Comparison of ENCODE assay signal across 10 mouse cellular contexts in the genomic region with DNA sequence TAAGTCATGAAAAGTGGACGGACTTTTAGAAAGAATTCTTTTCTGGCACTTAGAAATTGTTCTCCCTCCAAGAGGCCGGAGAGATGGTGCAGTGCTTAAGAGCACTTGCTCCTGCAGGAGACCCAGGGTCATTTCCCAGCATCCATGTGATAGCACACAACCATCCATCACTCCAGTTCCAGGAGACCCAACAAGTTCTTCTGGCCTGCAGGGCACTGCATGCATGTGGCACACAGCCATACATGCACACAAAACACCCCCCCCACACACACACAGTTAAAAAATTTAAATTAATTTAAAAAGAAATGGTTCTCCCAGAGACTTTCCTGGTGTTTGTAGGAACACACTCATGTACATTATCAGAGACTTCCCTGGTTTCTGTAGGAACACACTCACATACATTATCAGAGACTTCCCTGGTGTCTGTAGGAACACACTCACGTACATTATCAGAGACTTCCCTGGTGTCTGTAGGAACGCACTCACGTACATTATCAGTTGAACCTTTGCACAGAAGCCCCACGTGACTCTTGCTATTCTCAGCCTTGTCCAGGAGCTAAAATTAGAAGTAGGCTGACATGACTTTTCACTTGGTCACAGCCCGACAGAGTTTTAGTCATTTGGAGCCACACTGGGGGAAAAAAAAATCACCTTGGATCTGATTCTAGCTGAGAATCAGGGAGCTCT. TPM values are rescaled to one million over a fixed set of nuclear protein-coding genes. Genes with fewer than 3 reads are reported as not detected.
DNase-seq lines count a peak whose midpoint lies in the region; ATAC-seq and TF ChIP-seq lines count a peak whose summit lies in the region.
"Had no signal": no experiment of that assay in that cellular context is flagged by ENCODE, and none has a peak within 500 bp of the region (broad histone marks: within the 10 kb centered on the region; RNA-seq: fewer than 3 reads in every experiment).

A gene (plus strand): TSS at position 566 of the 687 bp plus-strand sequence.

- H3K36me3 ChIP-seq in C2C12 (ENCODE audit: control insufficient read depth, insufficient read depth): no peaks in the 10 kb centered on the region
- H3K36me3 ChIP-seq in liver, adult 2 months (ENCODE audit: control insufficient read depth, insufficient read depth, low read length): no peaks in the 10 kb centered on the region
- H3K36me3 ChIP-seq in midbrain, embryonic 15.5 days (replicated peaks): no peaks in the 10 kb centered on the region
- H3K36me3 ChIP-seq: forebrain, embryonic 10.5 days; neural tube, embryonic 15.5 days had no signal

- peak; percentile 52 to 73 for DNase-seq in heart, adult 18-20 months
- DNase-seq in liver, adult 2 months (ENCODE audit: extremely low read depth, low read depth, low spot score): peak; percentile 86
- no peak for DNase-seq in neural tube, embryonic 10.5 days (ENCODE audit: extremely low spot score, low spot score)
- DNase-seq in layer of hippocampus, adult 18-20 months (ENCODE audit: low spot score in 2 of 2): no peak
- no peak for DNase-seq in kidney, postnatal 25 days

- H3K4me1 ChIP-seq in brown adipose tissue, adult 24 weeks (ENCODE audit: control insufficient read depth, insufficient read depth, insufficient read length, low read length): peaks cover 9% of the 10 kb centered on the region
- 0 out of 2 replicates have a peak, but pooled peaks cover 2% of the 10 kb centered on the region for H3K4me1 ChIP-seq in liver, adult 2 months (ENCODE audit: control insufficient read depth, insufficient read depth, low read length)
- no peaks in the 10 kb centered on the region for H3K4me1 ChIP-seq in midbrain, embryonic 15.5 days
- H3K4me1 ChIP-seq: forebrain, embryonic 10.5 days; neural tube, embryonic 15.5 days had no signal

- H3K27ac ChIP-seq in brown adipose tissue, adult 24 weeks (replicated peaks; ENCODE audit: low read depth, low read length): peak within 1 kb of the TSS; percentile 98
- H3K27ac ChIP-seq in liver, adult 2 months (replicated peaks; ENCODE audit: insufficient read depth, low read depth, low read length): no peak within 1 kb of the TSS; the same call in 1 of the 2 replicates
- no peak within 1 kb of the TSS for H3K27ac ChIP-seq in midbrain, embryonic 15.5 days
- H3K27ac ChIP-seq: forebrain, embryonic 10.5 days; neural tube, embryonic 15.5 days had no signal

- WGBS in liver, adult 2 months: 22% methylated on average over 7 of the region's 7 CpGs
- WGBS in midbrain, embryonic 15.5 days: 78% methylated on average over 7 of the region's 7 CpGs

- peak within 1 kb of the TSS; percentile 29; the same call in 1 of the 2 replicates for H3K9ac ChIP-seq in liver, adult 2 months (ENCODE audit: low read depth, low read length)
- no peak within 1 kb of the TSS for H3K9ac ChIP-seq in midbrain, embryonic 15.5 days
- H3K9ac ChIP-seq: neural tube, embryonic 15.5 days had no signal

- H3K79me3 ChIP-seq in C2C12 (ENCODE audit: low read depth): no peaks in the 10 kb centered on the region

- no peak within 1 kb of the TSS for H3ac ChIP-seq in C2C12 (ENCODE audit: control insufficient read depth, insufficient read length, low read depth)

- no peak for TF ChIP-seq CTCF in C2C12 (IDR thresholded peaks at IDR 0.05; ENCODE audit: control insufficient read depth, insufficient read depth, insufficient read length)
- no peak for TF ChIP-seq CTCF in liver, adult 2 months (IDR thresholded peaks at IDR 0.05; ENCODE audit: low read depth, low read length)

- no peak for TF ChIP-seq POLR2A in liver, adult 2 months (IDR thresholded peaks at IDR 0.05; ENCODE audit: extremely low read depth, insufficient read depth, low read length)

- no peak within 1 kb of the TSS for H3K4me3 ChIP-seq in C2C12 (ENCODE audit: insufficient read depth, poor library complexity, severe bottlenecking)
- peak within 1 kb of the TSS; percentile 57 for H3K4me3 ChIP-seq in brown adipose tissue, adult 24 weeks (ENCODE audit: insufficient read depth, low read depth, low read length)
- H3K4me3 ChIP-seq in liver, adult 2 months (ENCODE audit: insufficient read depth, low read depth, low read length): peak within 1 kb of the TSS; percentile 39
- H3K4me3 ChIP-seq in midbrain, embryonic 15.5 days: no peak within 1 kb of the TSS
- H3K4me3 ChIP-seq: forebrain, embryonic 10.5 days; neural tube, embryonic 15.5 days had no signal

- H3K9me3 ChIP-seq in midbrain, embryonic 15.5 days: no peaks in the 10 kb centered on the region
- H3K9me3 ChIP-seq: neural tube, embryonic 15.5 days had no signal

- H3K27me3 ChIP-seq in C2C12 (ENCODE audit: control insufficient read depth, insufficient read depth, insufficient read length): no peaks in the 10 kb centered on the region
- no peaks in the 10 kb centered on the region for H3K27me3 ChIP-seq in liver, adult 2 months (ENCODE audit: control insufficient read depth, insufficient read depth, low read length)
- H3K27me3 ChIP-seq in midbrain, embryonic 15.5 days (replicated peaks): no peaks in the 10 kb centered on the region
- H3K27me3 ChIP-seq: neural tube, embryonic 15.5 days had no signal

- no peak within 1 kb of the TSS for H3K4me2 ChIP-seq in midbrain, embryonic 15.5 days
- H3K4me2 ChIP-seq: neural tube, embryonic 15.5 days had no signal

- no peaks in the 10 kb centered on the region for H3K79me2 ChIP-seq in C2C12 (ENCODE audit: control insufficient read depth, insufficient read depth)
- no peaks in the 10 kb centered on the region for H3K79me2 ChIP-seq in liver, adult 2 months (ENCODE audit: control insufficient read depth, insufficient read depth, low read length)

- ATAC-seq in midbrain, embryonic 15.5 days (replicated peaks): no peak

TF ChIP-seq in C2C12, 6 proteins besides CTCF, POLR2A, EP300 and RAD21:
- TF ChIP-seq MYOG (IDR thresholded peaks at IDR 0.05; ENCODE audit: control insufficient read depth, extremely low read depth, insufficient read length) (no peak), USF1 (IDR thresholded peaks at IDR 0.05; ENCODE audit: low read depth) (peak; percentile 81)

RNA-seq across cellular contexts. Expression of the gene that starts here (rescaled TPM):
- polyA plus RNA-seq in C2C12 (2012; fragmentation: generic; extraction: Trizol): 0.15 TPM
- polyA plus RNA-seq in brown adipose tissue, adult 24 weeks (2012; ENCODE audit: insufficient read depth, insufficient read length, missing spikeins): 38.1 and 38.8 TPM in 2 replicates
- 10 to 100 TPM; 75.5 to 77.6 TPM for total RNA-seq in heart, adult 18-20 months (2021)
- 0.37 and 0.60 TPM in 2 replicates for total RNA-seq in liver, adult 2 months (2014; rRNA removed)
- 0.12 and 0.15 TPM in 2 replicates for polyA plus RNA-seq in liver, adult 2 months (2012; rRNA removed)
- polyA plus RNA-seq in midbrain, embryonic 15.5 days (2015; fragmentation: Nextera tagmentation; extraction: Ambion mirVana): 0.35 and 0.50 TPM in 2 replicates
- total RNA-seq in layer of hippocampus, adult 18-20 months (2021): not detected

Comparison
In these comparisons a context has a peak if more than half of its experiments do, and no peak if none do; other contexts are left out.
1. RNA of the gene that starts here (total RNA-seq): 75.5 to 77.6 TPM in heart, adult 18-20 months; 0.37 to 0.60 TPM in liver, adult 2 months and not detected in layer of hippocampus, adult 18-20 months; every median in the first group is over 10 times any median in the second.
2. RNA of the gene that starts here (polyA plus RNA-seq): 38.1 to 38.8 TPM in brown adipose tissue, adult 24 weeks; 0.35 to 0.50 TPM in midbrain, embryonic 15.5 days, 0.15 TPM in C2C12 (single experiment) and 0.12 to 0.15 TPM in liver, adult 2 months; every median in the first group is over 10 times any median in the second.
3. Peak in DNase-seq, H3K4me3 ChIP-seq and H3K9ac ChIP-seq in liver, adult 2 months; RNA of the gene not detected or under 1 TPM.
4. DNase-seq: peak in heart, adult 18-20 months (2 of 2); none in neural tube, embryonic 10.5 days (single experiment), layer of hippocampus, adult 18-20 months (0 of 2) and kidney, postnatal 25 days (0 of 2).